Mouse (Mus musculus) liver, embryonic 14.5 days (tissue): Measurements from ENCODE around the gene Rdx. TPM values are rescaled to one million over a fixed set of nuclear protein-coding genes. Genes with fewer than 3 reads are reported as not detected.

Experiments
- ATAC-seq: fragments of 200-750 bp; cut with Nextera tagmentation; 2 replicates; pipeline ENCODE4 v1.8.0; 2017; ENCODE audit warnings: moderate number of reproducible peaks, mild to moderate bottlenecking, moderate library complexity; ENCODE audit not compliant: insufficient read depth
- DNase-seq, 3 experiments: peaks; one replicate each; pipeline ENCODE4 v3.0.0-alpha.2; 2012 to 2013; ENCODE audit warnings: low read depth in 3 of 3, low spot score in 3 of 3
- H3K27ac ChIP-seq: fragments of 300-500 bp; sonication (generic); 2 replicates; pipeline ENCODE4 v1.5.1; 2014; ENCODE audit warnings: moderate library complexity, mild to moderate bottlenecking, control low read depth, inconsistent platforms
- H3K27me3 ChIP-seq: fragments of 300-500 bp; sonication (generic); 2 replicates; pipeline ENCODE4 v1.6.1; 2014; ENCODE audit warnings: mild to moderate bottlenecking, low read length, moderate library complexity; ENCODE audit not compliant: control insufficient read depth, insufficient read depth
- H3K36me3 ChIP-seq: fragments of 300-500 bp; sonication (generic); replicated peaks from 2 replicates; pipeline ENCODE4 v1.6.1; 2014; ENCODE audit warnings: low read depth; ENCODE audit not compliant: control insufficient read depth, insufficient read depth
- H3K4me1 ChIP-seq, 2 experiments: fragments of 200-500 bp in 1 of 2; fragments of 300-500 bp in 1 of 2; sonication (generic) in 1 of 2; replicated peaks; 2 replicates each; pipeline ENCODE4 v1.6.1; 2012 to 2014; ENCODE audit warnings: antibody characterized with exemption in 1 of 2, inconsistent platforms in 1 of 2, low read length in 1 of 2; ENCODE audit not compliant: control insufficient read depth in 2 of 2, insufficient read depth in 2 of 2
- H3K4me2 ChIP-seq: fragments of 300-500 bp; sonication (generic); 2 replicates; pipeline ENCODE4 v1.6.1; 2014; ENCODE audit warnings: low read depth, mild to moderate bottlenecking, control low read depth, moderate library complexity
- H3K4me3 ChIP-seq, 2 experiments: fragments of 200-500 bp in 1 of 2; fragments of 300-500 bp in 1 of 2; sonication (generic) in 1 of 2; 2 replicates each; pipeline ENCODE4 v1.5.1; 2012 to 2014; ENCODE audit warnings: low read depth in 2 of 2, low read length in 2 of 2, mild to moderate bottlenecking in 2 of 2, control low read depth in 1 of 2, inconsistent platforms in 1 of 2, moderate library complexity in 1 of 2; ENCODE audit not compliant: insufficient read depth in 1 of 2
- H3K9ac ChIP-seq: fragments of 300-500 bp; sonication (generic); replicated peaks from 2 replicates; pipeline ENCODE4 v1.6.1; 2014; ENCODE audit warnings: mild to moderate bottlenecking, control low read depth, moderate library complexity
- H3K9me3 ChIP-seq: fragments of 300-500 bp; sonication (generic); 2 replicates; pipeline ENCODE4 v1.6.1; 2016; ENCODE audit warnings: low read length, mixed read lengths; ENCODE audit not compliant: control insufficient read depth
- CTCF ChIP-seq: IDR thresholded peaks from 2 replicates; pipeline ENCODE4 v1.5.1; 2016; ENCODE audit warnings: antibody characterized with exemption, low read depth, control low read depth
- EP300 ChIP-seq: IDR thresholded peaks from 2 replicates; pipeline ENCODE4 v1.6.1; 2016; ENCODE audit warnings: antibody characterized with exemption, low read depth
- WGBS: fragments of 180-500 bp; shearing (Covaris S2); extraction: QIAGEN DNeasy Blood & Tissue Kit; methylation state at CpG from one replicate; pipeline ENCODE4 v1.1.7; 2014; ENCODE audit not compliant: insufficient replicate concordance; 5-methylcytosine and 5-hydroxymethylcytosine counted together
- polyA plus RNA-seq, 2 experiments: library from polyadenylated mRNA; depleted of rRNA in 1 of 2; stranded (reverse) in 1 of 2; unstranded in 1 of 2; fragments of >200 nt; fragmentation: Nextera tagmentation in 1 of 2; extraction: Ambion mirVana in 1 of 2; gene quantifications; 2 replicates each; pipeline versions ENCODE4 v1.2.1 to v1.2.3; 2012 to 2014

Rdx gene
- polyA plus RNA-seq, 2 experiments = 28.0 to 69.6 TPM

DNA sequence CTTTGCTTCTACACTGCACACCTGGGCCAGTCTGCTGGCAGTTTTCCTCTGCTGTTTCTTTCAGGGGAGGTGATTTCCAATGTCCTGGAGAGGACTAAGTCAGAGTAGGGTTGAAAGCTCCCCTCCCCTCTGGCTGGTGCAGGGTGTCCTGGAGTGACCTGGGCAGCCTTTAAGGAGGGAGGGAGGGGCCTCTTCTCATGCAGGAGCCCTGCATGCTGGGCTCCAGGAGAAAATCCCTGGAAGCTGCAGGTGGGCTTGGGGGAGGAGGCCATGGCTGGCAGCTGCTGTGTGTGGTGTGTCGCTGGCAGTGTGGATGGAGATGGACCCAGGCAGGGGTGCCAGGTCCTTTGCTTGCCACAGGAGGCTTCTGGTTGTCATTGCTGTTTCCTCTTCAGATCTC is 50.4 kb downstream of the Rdx start:
- Histone ChIP-seq H3K4me1 (peaks cover 0 to 8% of the 10 kb centered on the region in 2 experiments; a peak in 2 of 4 replicates), H3K9me3 (no peaks in the 10 kb centered on the region), H3K27me3 (no peaks in the 10 kb centered on the region), H3K36me3 (no peaks in the 10 kb centered on the region), H3K27ac (no peak overlapping the region), H3K9ac (no peak overlapping the region), H3K4me3 (no peak overlapping the region), H3K4me2 (no peak overlapping the region)
- DNase-seq = no peak
- 70% methylated on average over 1 of the region's 1 CpGs for WGBS
- no peak for TF ChIP-seq EP300
- TF ChIP-seq CTCF = no peak
- no peak for ATAC-seq

DNA sequence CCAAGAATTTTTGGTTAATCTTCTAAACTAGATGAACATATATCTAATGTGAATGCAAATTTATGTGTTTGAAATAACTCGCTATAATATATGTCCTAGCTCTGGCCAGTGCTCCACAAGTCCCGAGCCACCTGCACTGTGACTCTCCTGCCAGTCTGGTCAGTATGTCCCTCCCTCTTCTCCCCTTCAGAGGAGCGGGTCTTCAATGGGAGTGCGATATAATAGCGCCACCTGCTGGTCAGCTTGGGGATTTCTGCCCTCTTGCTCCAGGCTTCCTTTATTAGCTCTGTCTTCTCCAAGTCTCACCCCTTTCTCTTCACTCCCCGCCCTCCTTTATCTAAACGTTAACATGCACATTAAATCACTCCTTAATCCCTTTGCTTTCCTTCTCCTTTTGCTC is 51.6 kb downstream of the Rdx start:
- H3K4me3 ChIP-seq = no peak overlapping the region
- peak; percentile 43 to 51 (median 47) for DNase-seq
- TF ChIP-seq CTCF (peak; percentile 95), EP300 (no peak)
- 1% methylated on average over 7 of the region's 7 CpGs for WGBS
- H3K4me1 ChIP-seq = peaks cover 5 to 10% of the 10 kb centered on the region in 2 experiments
- H3K4me2 ChIP-seq = no peak overlapping the region
- no peaks in the 10 kb centered on the region for H3K9me3 ChIP-seq
- H3K9ac ChIP-seq = no peak overlapping the region
- no peaks in the 10 kb centered on the region for H3K36me3 ChIP-seq
- H3K27ac ChIP-seq = no peak overlapping the region
- peak; percentile 21; the same call in 1 of the 2 replicates for ATAC-seq
- H3K27me3 ChIP-seq = no peaks in the 10 kb centered on the region

DNA sequence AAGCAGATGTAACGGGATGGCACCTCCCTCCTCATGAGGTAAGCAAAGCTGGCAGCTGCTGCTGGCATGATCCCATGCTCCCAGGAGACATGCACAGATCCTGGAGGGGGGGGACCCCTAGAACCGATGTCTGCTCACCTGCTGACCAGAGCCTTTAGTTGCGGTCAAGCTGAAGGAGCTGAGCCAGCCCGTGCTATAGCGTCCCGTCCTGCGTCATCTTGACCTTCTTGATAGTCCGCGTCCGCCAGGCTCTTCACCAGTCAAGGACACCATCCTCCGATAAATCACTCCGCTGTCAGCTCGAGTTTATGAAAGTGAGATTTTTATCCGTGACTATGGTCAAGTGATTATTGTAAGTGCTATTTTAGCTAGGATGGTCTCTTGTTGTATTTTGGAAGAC is 53.5 kb downstream of the Rdx start:
- H3K27ac ChIP-seq = no peak overlapping the region
- H3K9ac ChIP-seq = no peak overlapping the region
- TF ChIP-seq EP300 (no peak), CTCF (no peak)
- no peaks in the 10 kb centered on the region for H3K27me3 ChIP-seq
- ATAC-seq (no peak), DNase-seq (no peak)
- 85% methylated on average over 14 of the region's 14 CpGs for WGBS
- no peak overlapping the region for H3K4me3 ChIP-seq
- no peak overlapping the region for H3K4me2 ChIP-seq
- no peaks in the 10 kb centered on the region for H3K9me3 ChIP-seq
- no peaks in the 10 kb centered on the region for H3K36me3 ChIP-seq
- peaks cover 13 to 23% of the 10 kb centered on the region in 2 experiments for H3K4me1 ChIP-seq

DNA sequence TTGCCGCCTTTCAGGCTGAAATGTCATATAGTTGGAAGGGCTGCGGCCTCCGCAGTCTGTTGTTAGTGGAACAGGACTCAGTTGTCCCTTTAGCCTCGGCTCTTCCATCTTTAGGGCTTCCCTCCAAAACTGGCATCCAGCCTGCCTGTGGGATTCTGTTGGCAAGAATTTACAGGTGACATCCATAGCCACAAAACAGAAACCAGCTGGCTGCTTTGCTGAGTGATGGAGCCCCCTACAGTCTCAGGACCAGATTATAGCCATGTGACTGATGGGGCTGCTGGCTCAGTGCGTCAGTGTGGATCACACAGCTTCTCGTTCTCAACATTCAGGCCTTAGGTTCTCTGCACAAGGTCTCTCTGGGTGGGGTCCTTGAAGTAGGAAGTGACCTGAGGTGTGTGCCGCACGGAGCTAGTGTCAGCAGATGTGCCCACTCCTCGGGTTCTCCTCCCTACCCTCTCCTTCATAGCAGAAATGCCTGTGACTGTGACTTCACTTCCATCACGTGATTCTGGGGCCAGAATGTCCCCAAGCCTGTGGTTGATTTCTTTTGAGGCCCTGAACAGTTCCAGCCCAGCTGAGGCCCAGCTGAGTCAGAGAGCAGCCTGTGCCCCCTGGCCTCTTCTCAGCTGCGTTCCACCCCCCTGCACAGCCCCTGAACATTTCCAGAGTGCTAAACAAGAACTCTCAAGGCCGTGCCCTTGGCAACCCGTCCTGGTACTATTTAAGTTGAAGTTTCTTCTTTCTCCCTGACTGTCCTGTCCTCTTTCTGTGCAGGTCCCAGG is 55.3 kb downstream of the Rdx start:
- Histone ChIP-seq H3K36me3 (no peaks in the 10 kb centered on the region), H3K4me1 (peaks cover 13 to 25% of the 10 kb centered on the region in 2 experiments), H3K4me2 (no peak overlapping the region), H3K9ac (no peak overlapping the region), H3K27me3 (no peaks in the 10 kb centered on the region), H3K27ac (no peak overlapping the region), H3K9me3 (no peaks in the 10 kb centered on the region), H3K4me3 (no peak overlapping the region)
- TF ChIP-seq EP300 (no peak), CTCF (0 out of 2 replicates have a peak, but pooled peaks have one; percentile 20)
- WGBS = 72% methylated on average over 13 of the region's 13 CpGs
- ATAC-seq = no peak
- DNase-seq = no peak

DNA sequence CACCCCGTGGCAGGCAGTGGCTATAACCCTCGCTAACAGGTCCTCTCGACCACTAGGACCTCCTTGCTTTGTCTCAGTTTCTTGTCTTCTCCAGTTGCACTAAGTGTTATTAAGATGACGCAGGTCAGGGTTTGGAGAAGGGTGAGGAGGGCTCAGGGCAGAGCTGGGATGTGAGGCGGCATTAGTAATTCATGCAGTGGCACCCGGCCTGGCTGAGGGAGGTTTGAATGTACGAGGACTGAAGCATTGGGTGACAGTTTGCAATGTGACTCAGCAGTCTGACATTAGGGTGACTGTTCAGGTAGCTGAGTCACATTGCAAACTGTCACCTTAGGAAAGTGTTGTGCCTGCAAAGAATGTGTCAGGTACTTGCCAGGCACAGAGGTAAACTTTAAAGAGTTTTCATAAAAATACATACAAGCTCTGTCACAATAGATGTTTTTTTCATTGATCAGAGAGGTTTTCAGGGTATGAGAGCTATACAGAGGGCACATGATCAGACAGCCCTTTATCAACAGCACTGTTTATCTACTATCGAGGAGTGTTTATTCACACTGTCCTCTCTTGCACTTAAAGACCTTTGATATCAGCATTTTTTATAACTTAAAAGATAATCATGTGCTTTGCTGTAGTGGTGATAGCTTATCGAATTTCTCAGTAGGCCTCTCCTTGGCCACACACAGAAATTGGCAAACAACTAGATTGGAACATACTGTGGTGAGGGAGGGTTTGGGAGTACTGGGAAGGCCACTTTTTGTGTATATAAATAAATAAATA is 56.7 kb downstream of the Rdx start:
- no peaks in the 10 kb centered on the region for H3K36me3 ChIP-seq
- H3K27me3 ChIP-seq = no peaks in the 10 kb centered on the region
- no peak overlapping the region; the same call in 1 of the 2 replicates for H3K9ac ChIP-seq
- peak overlapping the region; percentile 15; the same call in 1 of the 2 replicates for H3K4me2 ChIP-seq
- peaks cover 13 to 23% of the 10 kb centered on the region in 2 experiments for H3K4me1 ChIP-seq
- no peaks in the 10 kb centered on the region for H3K9me3 ChIP-seq
- H3K27ac ChIP-seq = no peak overlapping the region; the same call in 1 of the 2 replicates
- H3K4me3 ChIP-seq = no peak overlapping the region
- ATAC-seq = peak; percentile 82
- 38% methylated on average over 9 of the region's 9 CpGs for WGBS
- DNase-seq = no peak
- no peak for TF ChIP-seq CTCF
- peak; percentile 63 for TF ChIP-seq EP300
